Mouse (Mus musculus): ENCODE measurements around the gene Smg6. TPM values are rescaled to one million over a fixed set of nuclear protein-coding genes. Genes with fewer than 3 reads are reported as not detected.

Gene Smg6
- polyA plus RNA-seq, 1 experiment from 2014 or later, result 20.7 TPM

DNA sequence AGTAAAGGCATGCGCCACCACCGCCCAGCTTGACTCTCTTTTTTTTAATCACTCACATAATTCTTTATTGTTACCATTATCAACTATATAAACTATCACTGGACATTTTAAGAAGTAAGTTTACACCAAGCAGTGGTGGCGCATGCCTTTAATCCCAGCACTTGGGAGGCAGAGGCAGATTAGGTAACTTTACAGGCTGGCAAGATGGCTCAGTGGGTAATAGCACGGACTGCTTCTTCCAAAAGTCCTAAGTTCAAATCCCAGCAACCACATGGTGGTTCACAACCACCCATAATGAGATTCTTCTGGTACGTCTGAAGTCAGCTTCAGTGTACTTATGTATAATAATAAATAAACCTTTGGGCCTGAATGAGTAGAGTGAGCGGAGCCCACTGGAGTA is 203.9 kb downstream of the Smg6 start:
- Histone ChIP-seq H3K27me3 (ENCODE audit: control insufficient read depth, insufficient read depth, low read length) (no peaks in the 10 kb centered on the region), H3K27ac (ENCODE audit: low read depth, low read length) (no peak overlapping the region), H3K4me3 (ENCODE audit: low read depth, low read length) (no peak overlapping the region), H3K9me3 (ENCODE audit: control insufficient read depth, low read length) (no peaks in the 10 kb centered on the region), H3K4me2 (replicated peaks; ENCODE audit: low read depth, low read length) (no peak overlapping the region), H3K4me1 (replicated peaks; ENCODE audit: control insufficient read depth, insufficient read depth, low read length) (no peaks in the 10 kb centered on the region), H3K9ac (ENCODE audit: low read depth, low read length) (no peak overlapping the region), H3K36me3 (ENCODE audit: control insufficient read depth, insufficient read depth, low read length) (no peaks in the 10 kb centered on the region)
- DNase-seq (ENCODE audit: low spot score), result no peak
- WGBS, result 94% methylated on average over 6 of the region's 6 CpGs
- ATAC-seq (ENCODE audit: low FRiP score), result no peak

DNA sequence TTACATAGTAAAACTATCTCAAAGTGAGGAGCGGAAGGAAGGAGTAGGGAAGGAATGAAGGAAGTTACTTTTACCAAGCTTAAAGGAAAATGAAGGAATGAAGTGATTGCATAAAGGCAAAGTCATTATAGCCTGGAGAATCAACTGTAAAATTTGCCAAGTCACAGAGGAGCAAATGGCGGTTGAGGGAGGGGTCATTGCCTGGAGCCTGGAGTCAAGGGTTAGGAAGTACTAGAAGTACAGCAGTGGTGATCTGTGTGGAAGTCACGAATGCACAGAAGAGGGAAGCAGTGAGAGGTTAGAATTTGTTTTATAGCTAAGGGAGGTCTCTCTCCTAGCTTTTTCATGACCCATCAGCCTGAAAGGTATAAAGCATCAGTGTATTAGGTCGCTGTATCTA is 205.7 kb downstream of the Smg6 start:
- Histone ChIP-seq H3K4me1 (replicated peaks; ENCODE audit: control insufficient read depth, insufficient read depth, low read length) (no peaks in the 10 kb centered on the region), H3K27me3 (ENCODE audit: control insufficient read depth, insufficient read depth, low read length) (no peaks in the 10 kb centered on the region), H3K4me2 (replicated peaks; ENCODE audit: low read depth, low read length) (no peak overlapping the region), H3K27ac (ENCODE audit: low read depth, low read length) (no peak overlapping the region), H3K9me3 (ENCODE audit: control insufficient read depth, low read length) (no peaks in the 10 kb centered on the region), H3K36me3 (ENCODE audit: control insufficient read depth, insufficient read depth, low read length) (no peaks in the 10 kb centered on the region), H3K9ac (ENCODE audit: low read depth, low read length) (no peak overlapping the region), H3K4me3 (ENCODE audit: low read depth, low read length) (no peak overlapping the region)
- DNase-seq (ENCODE audit: low spot score) (no peak), ATAC-seq (ENCODE audit: low FRiP score) (no peak)
- WGBS, result 86% methylated on average over 4 of the region's 4 CpGs

DNA sequence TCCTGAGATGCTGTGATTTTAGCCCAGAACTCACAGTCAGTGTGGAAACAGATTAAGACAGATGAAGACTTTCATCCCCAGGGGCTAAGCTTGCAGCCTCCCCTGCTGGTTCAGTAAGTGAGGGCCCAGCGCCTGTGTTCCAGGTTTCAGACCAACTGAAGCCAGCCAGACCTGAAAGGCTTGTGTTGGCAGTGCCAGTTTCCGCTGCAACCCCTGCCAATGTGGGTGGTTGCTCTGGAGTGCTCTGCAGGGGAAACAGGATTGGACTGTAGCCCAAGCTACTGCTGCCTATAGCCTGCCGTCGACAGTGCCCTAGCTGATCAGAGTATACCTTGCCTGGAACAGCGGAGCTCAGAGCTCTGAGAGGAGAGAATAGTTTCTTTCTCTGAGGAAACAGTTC is 206.7 kb downstream of the Smg6 start:
- H3K4me3 ChIP-seq (ENCODE audit: low read depth, low read length), result no peak overlapping the region
- no peak overlapping the region for H3K4me2 ChIP-seq (replicated peaks; ENCODE audit: low read depth, low read length)
- no peaks in the 10 kb centered on the region for H3K36me3 ChIP-seq (ENCODE audit: control insufficient read depth, insufficient read depth, low read length)
- WGBS, result 86% methylated on average over 5 of the region's 5 CpGs
- no peaks in the 10 kb centered on the region for H3K27me3 ChIP-seq (ENCODE audit: control insufficient read depth, insufficient read depth, low read length)
- ATAC-seq (ENCODE audit: low FRiP score), result no peak
- H3K4me1 ChIP-seq (replicated peaks; ENCODE audit: control insufficient read depth, insufficient read depth, low read length), result 0 out of 2 replicates have a peak, but pooled peaks cover 2% of the 10 kb centered on the region
- DNase-seq (ENCODE audit: low spot score), result no peak
- H3K27ac ChIP-seq (ENCODE audit: low read depth, low read length), result no peak overlapping the region
- no peak overlapping the region for H3K9ac ChIP-seq (ENCODE audit: low read depth, low read length)
- no peaks in the 10 kb centered on the region for H3K9me3 ChIP-seq (ENCODE audit: control insufficient read depth, low read length)

DNA sequence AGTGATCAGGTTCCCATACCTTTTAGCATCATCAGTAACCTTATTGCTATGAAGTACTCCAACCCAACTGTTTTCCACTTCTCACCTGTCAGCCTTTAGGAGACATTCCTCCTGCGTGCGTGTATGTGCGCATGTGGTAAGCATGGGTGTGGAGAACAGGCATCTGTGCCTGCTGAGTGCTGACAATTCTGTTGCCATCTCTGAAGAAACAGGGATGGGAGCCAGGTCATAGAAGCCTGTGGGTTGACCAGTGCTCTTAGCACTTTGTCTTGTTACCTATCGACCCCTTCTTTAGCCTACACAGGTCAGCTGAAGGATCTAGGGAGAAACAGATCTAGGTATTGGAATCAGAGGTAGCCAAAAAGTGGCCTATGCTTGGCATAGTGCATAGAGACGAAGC is 207.8 kb downstream of the Smg6 start:
- H3K27ac ChIP-seq (ENCODE audit: low read depth, low read length), result no peak overlapping the region
- no peaks in the 10 kb centered on the region for H3K36me3 ChIP-seq (ENCODE audit: control insufficient read depth, insufficient read depth, low read length)
- no peaks in the 10 kb centered on the region for H3K27me3 ChIP-seq (ENCODE audit: control insufficient read depth, insufficient read depth, low read length)
- no peaks in the 10 kb centered on the region for H3K9me3 ChIP-seq (ENCODE audit: control insufficient read depth, low read length)
- ATAC-seq (ENCODE audit: low FRiP score) (no peak), DNase-seq (ENCODE audit: low spot score) (no peak)
- H3K4me1 ChIP-seq (replicated peaks; ENCODE audit: control insufficient read depth, insufficient read depth, low read length), result 0 out of 2 replicates have a peak, but pooled peaks cover 2% of the 10 kb centered on the region
- 95% methylated on average over 5 of the region's 5 CpGs for WGBS
- H3K4me3 ChIP-seq (ENCODE audit: low read depth, low read length), result no peak overlapping the region
- no peak overlapping the region for H3K9ac ChIP-seq (ENCODE audit: low read depth, low read length)
- H3K4me2 ChIP-seq (replicated peaks; ENCODE audit: low read depth, low read length), result no peak overlapping the region

DNA sequence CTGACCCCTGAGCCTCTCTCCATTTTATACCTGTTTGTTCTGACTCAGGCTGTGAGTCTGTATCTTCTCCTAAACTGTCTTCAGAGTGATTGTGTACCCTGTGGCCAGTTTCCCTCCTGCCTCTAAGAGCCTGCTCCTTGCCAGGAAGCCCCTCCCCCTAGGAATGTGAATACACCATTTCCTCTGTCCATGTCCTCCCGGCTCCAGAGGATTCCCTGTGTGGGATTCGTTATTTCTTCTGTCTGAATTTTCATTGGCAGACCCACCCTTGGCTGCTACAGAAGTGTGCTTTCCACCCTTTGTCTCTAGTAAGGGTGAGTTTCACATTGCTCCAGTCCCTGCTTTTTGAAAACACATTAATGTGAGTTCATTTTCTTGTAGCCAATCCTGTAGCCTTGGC is 208.3 kb downstream of the Smg6 start:
- Histone ChIP-seq H3K9ac (ENCODE audit: low read depth, low read length) (no peak overlapping the region), H3K4me3 (ENCODE audit: low read depth, low read length) (no peak overlapping the region), H3K27ac (ENCODE audit: low read depth, low read length) (no peak overlapping the region), H3K9me3 (ENCODE audit: control insufficient read depth, low read length) (no peaks in the 10 kb centered on the region), H3K4me2 (replicated peaks; ENCODE audit: low read depth, low read length) (no peak overlapping the region), H3K4me1 (replicated peaks; ENCODE audit: control insufficient read depth, insufficient read depth, low read length) (0 out of 2 replicates have a peak, but pooled peaks cover 2% of the 10 kb centered on the region), H3K36me3 (ENCODE audit: control insufficient read depth, insufficient read depth, low read length) (no peaks in the 10 kb centered on the region), H3K27me3 (ENCODE audit: control insufficient read depth, insufficient read depth, low read length) (no peaks in the 10 kb centered on the region)
- DNase-seq (ENCODE audit: low spot score) (peak; percentile 20), ATAC-seq (ENCODE audit: low FRiP score) (no peak)
- 36% methylated on average over 2 of the region's 2 CpGs for WGBS

DNA sequence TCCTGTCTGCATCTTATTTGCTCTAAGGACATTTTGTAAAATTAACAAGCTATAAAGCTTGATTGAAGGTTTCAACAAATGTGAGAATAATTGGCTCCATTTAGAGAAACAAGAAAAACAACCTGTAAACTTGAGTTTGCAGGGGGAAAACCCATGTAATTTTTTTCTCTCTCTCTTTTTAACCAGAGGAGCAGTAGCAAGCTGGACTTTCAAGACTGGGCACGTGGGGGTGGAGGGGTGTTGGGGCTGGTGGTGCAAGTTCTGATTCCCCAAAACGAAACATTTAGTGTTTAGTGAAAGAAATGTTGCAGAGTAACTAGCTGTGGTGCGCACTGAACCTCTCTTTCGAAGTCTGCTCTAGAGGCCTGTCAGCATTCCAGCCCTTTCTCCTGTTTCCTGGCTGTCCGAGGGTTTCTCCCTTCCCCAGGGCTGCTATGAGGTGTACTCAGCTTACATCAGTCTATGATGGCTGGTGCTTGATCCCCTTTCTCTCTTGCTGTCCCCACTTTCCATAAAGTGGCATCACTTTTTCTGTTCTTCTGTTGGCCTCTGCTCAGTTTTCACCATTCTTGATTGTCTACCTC is 209.0 kb downstream of the Smg6 start:
- no peak overlapping the region for H3K4me2 ChIP-seq (replicated peaks; ENCODE audit: low read depth, low read length)
- no peak overlapping the region for H3K4me3 ChIP-seq (ENCODE audit: low read depth, low read length)
- H3K9ac ChIP-seq (ENCODE audit: low read depth, low read length), result no peak overlapping the region
- H3K27ac ChIP-seq (ENCODE audit: low read depth, low read length), result no peak overlapping the region
- H3K36me3 ChIP-seq (ENCODE audit: control insufficient read depth, insufficient read depth, low read length), result no peaks in the 10 kb centered on the region
- no peaks in the 10 kb centered on the region for H3K27me3 ChIP-seq (ENCODE audit: control insufficient read depth, insufficient read depth, low read length)
- 77% methylated on average over 5 of the region's 5 CpGs for WGBS
- 0 out of 2 replicates have a peak, but pooled peaks cover 2% of the 10 kb centered on the region for H3K4me1 ChIP-seq (replicated peaks; ENCODE audit: control insufficient read depth, insufficient read depth, low read length)
- DNase-seq (ENCODE audit: low spot score) (no peak), ATAC-seq (ENCODE audit: low FRiP score) (no peak)
- H3K9me3 ChIP-seq (ENCODE audit: control insufficient read depth, low read length), result no peaks in the 10 kb centered on the region

DNA sequence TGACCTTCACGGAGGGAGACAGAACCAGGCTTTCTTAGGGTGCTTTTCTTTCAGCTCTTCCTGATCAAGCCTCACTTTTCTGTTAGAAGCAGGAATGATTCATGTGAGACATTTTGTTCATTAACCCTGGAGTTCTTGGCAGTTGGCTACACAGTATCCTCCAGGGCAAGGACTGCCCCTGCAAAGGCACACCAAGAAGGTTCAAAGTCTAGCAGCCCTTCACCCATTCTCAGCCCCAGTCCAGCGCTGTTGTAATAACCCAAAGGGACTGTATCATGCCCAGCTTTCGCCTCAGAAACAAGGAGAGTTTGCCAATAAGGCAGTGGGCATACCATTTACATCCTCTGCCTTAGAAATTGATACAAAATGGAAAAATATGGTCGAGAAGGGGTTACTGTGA is 209.7 kb downstream of the Smg6 start:
- DNase-seq (ENCODE audit: low spot score) (no peak), ATAC-seq (ENCODE audit: low FRiP score) (no peak)
- H3K4me1 ChIP-seq (replicated peaks; ENCODE audit: control insufficient read depth, insufficient read depth, low read length), result 0 out of 2 replicates have a peak, but pooled peaks cover 2% of the 10 kb centered on the region
- H3K9me3 ChIP-seq (ENCODE audit: control insufficient read depth, low read length), result no peaks in the 10 kb centered on the region
- H3K27me3 ChIP-seq (ENCODE audit: control insufficient read depth, insufficient read depth, low read length), result no peaks in the 10 kb centered on the region
- H3K4me3 ChIP-seq (ENCODE audit: low read depth, low read length), result no peak overlapping the region
- H3K27ac ChIP-seq (ENCODE audit: low read depth, low read length), result no peak overlapping the region
- H3K36me3 ChIP-seq (ENCODE audit: control insufficient read depth, insufficient read depth, low read length), result no peaks in the 10 kb centered on the region
- 93% methylated on average over 4 of the region's 4 CpGs for WGBS
- H3K4me2 ChIP-seq (replicated peaks; ENCODE audit: low read depth, low read length), result no peak overlapping the region
- no peak overlapping the region for H3K9ac ChIP-seq (ENCODE audit: low read depth, low read length)

DNA sequence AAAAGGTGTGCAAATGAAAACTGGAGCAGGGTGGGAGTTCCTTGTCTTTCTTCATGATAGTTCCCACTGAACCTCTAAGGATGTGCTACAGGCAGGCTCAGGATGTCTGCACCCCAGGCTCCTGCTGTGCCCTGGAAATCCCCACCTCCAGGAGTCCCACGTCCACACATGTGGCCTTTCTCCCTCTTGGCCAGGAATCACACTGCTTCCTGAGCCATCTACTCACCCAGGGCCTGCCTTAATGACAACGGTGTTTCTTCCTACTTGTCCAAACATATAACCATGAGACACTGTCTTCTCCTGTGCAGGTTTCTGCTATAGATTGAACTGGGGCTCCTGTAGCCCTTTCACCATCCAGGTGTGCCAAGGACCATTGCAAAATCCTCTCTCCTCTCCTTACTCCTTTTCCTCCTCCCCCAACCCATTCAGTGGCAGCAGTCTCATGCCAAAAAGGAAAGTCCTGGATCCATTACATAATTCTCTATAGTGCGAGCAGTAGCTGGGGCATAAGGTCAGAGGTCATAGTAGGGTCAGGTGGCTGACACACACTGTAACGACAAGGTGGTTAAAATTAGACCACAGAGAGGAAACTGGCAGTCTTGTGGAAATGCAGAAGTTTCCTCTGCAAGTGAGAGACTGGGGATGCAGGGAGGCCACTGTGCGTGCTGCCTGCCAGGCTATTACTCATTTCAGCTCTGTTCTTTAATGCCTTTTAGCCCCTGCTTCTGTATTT is 211.2 kb downstream of the Smg6 start:
- no peak overlapping the region for H3K4me2 ChIP-seq (replicated peaks; ENCODE audit: low read depth, low read length)
- H3K9me3 ChIP-seq (ENCODE audit: control insufficient read depth, low read length), result no peaks in the 10 kb centered on the region
- no peak overlapping the region for H3K4me3 ChIP-seq (ENCODE audit: low read depth, low read length)
- 0 out of 2 replicates have a peak, but pooled peaks cover 2% of the 10 kb centered on the region for H3K4me1 ChIP-seq (replicated peaks; ENCODE audit: control insufficient read depth, insufficient read depth, low read length)
- H3K9ac ChIP-seq (ENCODE audit: low read depth, low read length), result no peak overlapping the region
- no peaks in the 10 kb centered on the region for H3K27me3 ChIP-seq (ENCODE audit: control insufficient read depth, insufficient read depth, low read length)
- no peaks in the 10 kb centered on the region for H3K36me3 ChIP-seq (ENCODE audit: control insufficient read depth, insufficient read depth, low read length)
- ATAC-seq (ENCODE audit: low FRiP score) (no peak), DNase-seq (ENCODE audit: low spot score) (no peak)
- no peak overlapping the region for H3K27ac ChIP-seq (ENCODE audit: low read depth, low read length)
- 51% methylated on average over 5 of the region's 5 CpGs for WGBS

Measured in hindbrain, embryonic 11.5 days (tissue).